Mouse (Mus musculus): ENCODE measurements around the gene Prkaca.
A peak's percentile ranks its signal among the peaks of the same experiment; 100 is the strongest.

The Prkaca gene

DNA sequence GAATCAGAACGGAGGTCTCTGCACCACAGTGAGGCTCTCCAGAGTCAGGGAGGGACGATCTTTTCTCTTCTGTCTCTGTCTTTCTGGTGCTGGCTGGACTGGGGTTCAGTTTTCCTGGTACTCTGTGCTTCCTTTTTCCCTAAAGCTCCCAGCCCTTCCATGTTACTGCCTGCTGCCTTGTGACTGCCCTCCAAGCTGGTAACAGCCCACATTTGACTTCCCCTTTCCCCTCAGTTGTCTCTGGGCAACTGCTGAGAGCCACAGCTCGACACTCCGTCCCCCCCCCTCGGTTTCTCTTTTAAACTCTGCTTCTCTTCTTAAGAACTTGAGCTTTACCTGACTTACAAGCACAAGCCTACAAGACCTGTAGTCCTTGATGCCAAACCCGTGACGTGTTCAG is 16.4 kb downstream of the Prkaca start:
- H3K27me3 ChIP-seq (ENCODE audit: control insufficient read depth, insufficient read depth, low read length, poor library complexity, severe bottlenecking), result no peaks in the 10 kb centered on the region
- DNase-seq (ENCODE audit: low read depth, low spot score), result peak; percentile 21
- peaks cover 12% of the 10 kb centered on the region; the same call in 1 of the 2 replicates for H3K36me3 ChIP-seq (ENCODE audit: control insufficient read depth, insufficient read depth, low read length, poor library complexity, severe bottlenecking)

DNA sequence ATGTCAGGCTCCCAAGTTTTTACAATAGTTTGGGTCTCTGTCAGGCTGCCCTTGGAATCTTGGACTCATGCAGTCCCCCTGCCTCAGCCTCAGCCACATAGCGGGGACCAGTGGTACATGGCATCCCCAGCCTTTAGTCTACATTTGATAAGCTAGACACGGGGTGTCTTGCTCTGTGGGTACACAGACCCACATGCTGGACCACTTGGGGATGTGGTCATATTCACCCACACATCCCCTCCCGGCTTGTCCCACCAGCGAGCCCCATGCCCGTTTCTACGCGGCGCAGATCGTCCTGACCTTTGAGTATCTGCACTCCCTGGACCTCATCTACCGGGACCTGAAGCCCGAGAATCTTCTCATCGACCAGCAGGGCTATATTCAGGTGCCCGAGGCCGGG is 17.4 kb downstream of the Prkaca start:
- no peak for DNase-seq (ENCODE audit: low read depth, low spot score)
- H3K36me3 ChIP-seq (ENCODE audit: control insufficient read depth, insufficient read depth, low read length, poor library complexity, severe bottlenecking), result peaks cover 10% of the 10 kb centered on the region; the same call in 1 of the 2 replicates
- H3K27me3 ChIP-seq (ENCODE audit: control insufficient read depth, insufficient read depth, low read length, poor library complexity, severe bottlenecking), result no peaks in the 10 kb centered on the region

DNA sequence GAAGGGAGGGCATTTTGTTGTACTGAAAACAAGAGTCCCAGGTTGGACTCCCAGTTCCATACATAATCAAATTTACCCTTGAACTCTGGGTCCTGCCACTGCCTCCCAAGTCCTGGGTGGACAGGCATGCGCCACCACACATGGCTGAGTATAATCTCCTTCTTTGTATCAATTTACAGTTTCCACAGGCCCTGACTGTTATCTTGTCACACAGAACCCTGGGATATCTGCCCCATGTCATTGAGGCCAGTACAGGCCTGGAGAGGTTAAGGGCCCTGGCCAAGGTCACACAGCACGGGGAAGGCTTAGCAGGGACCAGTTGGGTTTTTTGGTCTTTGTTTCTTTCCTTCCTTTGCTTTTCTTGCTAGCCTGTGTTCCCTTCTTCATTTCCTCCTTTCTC is 19.7 kb downstream of the Prkaca start:
- H3K27me3 ChIP-seq (ENCODE audit: control insufficient read depth, insufficient read depth, low read length, poor library complexity, severe bottlenecking), result no peaks in the 10 kb centered on the region
- H3K36me3 ChIP-seq (ENCODE audit: control insufficient read depth, insufficient read depth, low read length, poor library complexity, severe bottlenecking), result peaks cover 4% of the 10 kb centered on the region; the same call in 1 of the 2 replicates
- no peak for DNase-seq (ENCODE audit: low read depth, low spot score)

DNA sequence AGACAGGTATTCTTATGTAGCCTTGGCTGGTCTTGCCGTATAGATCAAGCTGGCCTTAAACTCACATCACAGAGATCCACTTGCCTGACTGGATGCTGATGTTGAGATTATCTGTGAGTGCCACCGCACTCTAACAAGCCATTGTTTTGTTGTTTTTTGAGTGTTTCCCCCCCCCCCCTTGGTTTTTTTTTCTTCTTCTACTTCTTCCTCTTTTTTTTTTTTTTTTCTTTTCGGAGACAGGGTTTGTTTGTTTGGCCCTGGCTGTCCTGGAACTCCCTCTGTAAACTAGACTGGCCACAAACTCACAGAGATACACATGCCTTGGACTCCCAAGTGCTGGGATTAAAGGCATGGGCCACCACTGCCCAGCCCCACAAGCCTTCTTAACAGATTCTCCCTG is 21.2 kb downstream of the Prkaca start:
- Histone ChIP-seq H3K27me3 (ENCODE audit: control insufficient read depth, insufficient read depth, low read length, poor library complexity, severe bottlenecking) (no peaks in the 10 kb centered on the region), H3K36me3 (ENCODE audit: control insufficient read depth, insufficient read depth, low read length, poor library complexity, severe bottlenecking) (no peaks in the 10 kb centered on the region; the same call in 1 of the 2 replicates)
- DNase-seq (ENCODE audit: low read depth, low spot score), result peak; percentile 17

DNA sequence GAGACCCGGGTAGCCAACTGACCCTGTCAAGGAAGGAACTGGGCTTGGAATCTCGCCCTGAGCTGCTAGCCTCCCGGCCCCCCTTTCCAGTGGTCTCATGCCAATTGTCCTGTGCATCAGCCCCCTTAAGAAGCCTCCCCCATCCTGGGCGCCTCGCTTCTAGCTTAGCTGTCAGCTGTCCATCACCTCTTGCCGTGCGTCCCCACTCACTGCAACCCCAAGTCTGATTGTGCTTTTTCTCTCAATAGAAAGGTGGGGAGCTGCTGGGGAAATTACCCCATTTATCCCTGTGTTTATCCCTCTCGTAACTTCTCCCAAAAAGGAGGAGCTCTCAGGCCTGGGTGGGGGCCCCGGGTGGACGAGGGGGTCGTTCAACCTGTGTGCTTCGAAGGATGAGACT is 23.2 kb downstream of the Prkaca start:
- DNase-seq (ENCODE audit: low read depth, low spot score), result no peak
- no peaks in the 10 kb centered on the region; the same call in none of the 2 replicates for H3K36me3 ChIP-seq (ENCODE audit: control insufficient read depth, insufficient read depth, low read length, poor library complexity, severe bottlenecking)
- H3K27me3 ChIP-seq (ENCODE audit: control insufficient read depth, insufficient read depth, low read length, poor library complexity, severe bottlenecking), result no peaks in the 10 kb centered on the region

DNA sequence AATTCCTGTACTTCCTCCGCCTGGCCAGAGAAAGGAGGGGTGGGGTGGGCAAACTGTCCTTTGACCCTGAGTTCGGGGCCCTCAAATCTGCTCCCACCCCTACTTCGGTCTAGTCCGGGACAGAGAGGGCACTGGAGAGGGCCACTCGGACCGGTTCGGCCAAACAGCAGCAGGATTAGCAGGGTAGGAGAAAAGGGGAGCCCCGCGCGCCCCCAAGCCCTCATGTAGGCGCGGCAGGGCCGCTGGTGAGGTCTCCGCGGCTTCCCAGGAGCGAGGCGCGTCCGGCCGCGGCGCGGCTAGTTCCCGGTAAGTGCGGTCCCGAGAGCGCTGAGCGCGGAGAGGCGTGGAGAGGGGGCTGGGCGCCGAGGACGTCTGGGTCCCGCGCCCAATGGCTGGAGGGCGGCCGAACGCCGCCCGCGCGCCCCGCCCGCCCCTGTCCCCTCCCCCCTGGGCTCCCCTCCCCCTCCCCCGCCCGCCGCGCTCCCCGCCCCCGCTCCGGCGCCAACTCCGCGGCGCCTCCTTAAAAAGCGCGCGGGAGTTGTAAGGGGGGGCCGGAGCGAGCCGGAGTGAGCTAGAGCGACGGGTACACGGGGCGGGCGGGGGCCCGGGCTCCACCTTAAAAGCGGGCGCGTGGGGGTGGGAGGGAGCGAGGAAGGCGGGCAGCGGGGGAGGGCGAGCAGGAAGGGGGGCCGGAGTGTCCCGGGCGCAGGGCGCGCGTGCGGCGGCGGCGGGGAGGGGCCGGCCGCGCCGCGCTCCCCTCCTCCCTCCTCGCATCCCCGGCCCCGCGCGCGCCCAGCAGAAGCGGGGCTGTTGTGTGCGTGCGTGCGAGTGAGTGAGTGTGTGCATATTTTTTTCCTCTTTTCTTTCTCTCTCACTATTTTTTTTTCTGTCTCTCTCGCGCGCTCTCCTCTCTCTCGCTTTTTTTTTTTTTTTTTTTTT is 24.0 kb downstream of the Prkaca start:
- peak; percentile 84 for DNase-seq (ENCODE audit: low read depth, low spot score)
- H3K27me3 ChIP-seq (ENCODE audit: control insufficient read depth, insufficient read depth, low read length, poor library complexity, severe bottlenecking), result no peaks in the 10 kb centered on the region
- H3K36me3 ChIP-seq (ENCODE audit: control insufficient read depth, insufficient read depth, low read length, poor library complexity, severe bottlenecking), result no peaks in the 10 kb centered on the region; the same call in 1 of the 2 replicates

DNA sequence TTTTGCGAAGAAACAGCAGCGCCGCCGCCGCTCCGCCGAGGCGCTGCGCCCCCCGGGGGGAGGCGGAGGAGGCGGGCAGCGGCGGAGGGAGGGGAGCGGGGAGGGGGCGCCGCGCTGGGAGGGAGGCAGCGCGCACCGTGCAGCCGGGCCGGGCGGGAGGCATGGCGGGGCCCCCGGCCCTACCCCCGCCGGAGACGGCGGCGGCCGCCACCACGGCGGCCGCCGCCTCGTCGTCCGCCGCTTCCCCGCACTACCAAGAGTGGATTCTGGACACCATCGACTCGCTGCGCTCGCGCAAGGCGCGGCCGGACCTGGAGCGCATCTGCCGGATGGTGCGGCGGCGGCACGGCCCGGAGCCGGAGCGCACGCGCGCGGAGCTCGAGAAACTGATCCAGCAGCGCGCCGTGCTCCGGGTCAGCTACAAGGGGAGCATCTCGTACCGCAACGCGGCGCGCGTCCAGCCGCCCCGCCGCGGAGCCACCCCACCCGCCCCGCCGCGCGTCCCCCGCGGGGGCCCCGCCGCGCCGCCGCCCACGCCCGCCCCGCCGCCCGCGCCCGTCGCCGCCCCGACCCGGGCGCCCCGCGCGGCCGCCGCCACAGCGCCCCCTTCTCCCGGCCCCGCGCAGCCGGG is 24.8 kb downstream of the Prkaca start, which contains the start of gene Samd1:
Samd1 (plus strand) TSS at position 162 of the 631 bp plus-strand sequence.
- no peaks in the 10 kb centered on the region for H3K27me3 ChIP-seq (ENCODE audit: control insufficient read depth, insufficient read depth, low read length, poor library complexity, severe bottlenecking)
- H3K36me3 ChIP-seq (ENCODE audit: control insufficient read depth, insufficient read depth, low read length, poor library complexity, severe bottlenecking), result no peaks in the 10 kb centered on the region; the same call in 1 of the 2 replicates
- peak; percentile 58 for DNase-seq (ENCODE audit: low read depth, low spot score)

DNA sequence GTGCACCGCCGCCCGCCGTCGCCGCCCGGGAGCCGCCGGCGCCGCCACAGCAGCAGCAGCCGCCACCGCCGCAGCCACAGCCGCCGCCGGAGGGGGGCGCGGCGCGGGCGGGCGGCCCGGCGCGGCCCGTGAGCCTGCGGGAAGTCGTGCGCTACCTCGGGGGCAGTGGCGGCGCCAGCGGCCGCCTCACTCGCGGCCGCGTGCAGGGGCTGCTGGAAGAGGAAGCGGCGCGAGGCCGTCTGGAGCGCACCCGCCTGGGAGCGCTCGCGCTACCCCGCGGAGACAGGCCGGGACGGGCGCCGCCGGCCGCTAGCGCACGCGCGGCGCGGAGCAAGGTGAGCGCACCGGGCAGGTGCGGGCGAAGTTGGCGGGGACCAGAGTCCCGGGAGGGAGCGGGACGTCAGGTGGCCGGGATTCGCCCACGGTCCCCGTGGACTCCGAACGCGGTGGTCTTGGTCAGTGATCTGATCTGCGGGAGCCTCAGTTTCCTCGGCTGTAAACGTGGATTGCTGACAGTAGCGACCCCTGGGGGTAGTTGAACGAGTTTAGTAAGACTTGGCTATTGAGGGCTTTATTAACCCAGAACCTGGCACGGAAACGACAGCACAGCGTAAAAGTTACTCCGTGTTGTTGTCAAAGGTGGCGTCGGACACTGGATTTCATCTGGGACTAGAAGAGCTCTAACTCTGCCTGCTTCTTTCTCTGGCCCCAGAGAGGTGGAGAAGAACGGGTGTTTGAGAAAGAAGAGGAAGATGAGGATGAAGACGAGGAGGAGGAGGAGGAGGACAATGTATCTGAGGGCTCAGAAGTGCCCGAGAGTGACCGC is 25.7 kb downstream of the Prkaca start:
- no peaks in the 10 kb centered on the region for H3K27me3 ChIP-seq (ENCODE audit: control insufficient read depth, insufficient read depth, low read length, poor library complexity, severe bottlenecking)
- H3K36me3 ChIP-seq (ENCODE audit: control insufficient read depth, insufficient read depth, low read length, poor library complexity, severe bottlenecking), result no peaks in the 10 kb centered on the region; the same call in 1 of the 2 replicates
- DNase-seq (ENCODE audit: low read depth, low spot score), result peak; percentile 81

DNA sequence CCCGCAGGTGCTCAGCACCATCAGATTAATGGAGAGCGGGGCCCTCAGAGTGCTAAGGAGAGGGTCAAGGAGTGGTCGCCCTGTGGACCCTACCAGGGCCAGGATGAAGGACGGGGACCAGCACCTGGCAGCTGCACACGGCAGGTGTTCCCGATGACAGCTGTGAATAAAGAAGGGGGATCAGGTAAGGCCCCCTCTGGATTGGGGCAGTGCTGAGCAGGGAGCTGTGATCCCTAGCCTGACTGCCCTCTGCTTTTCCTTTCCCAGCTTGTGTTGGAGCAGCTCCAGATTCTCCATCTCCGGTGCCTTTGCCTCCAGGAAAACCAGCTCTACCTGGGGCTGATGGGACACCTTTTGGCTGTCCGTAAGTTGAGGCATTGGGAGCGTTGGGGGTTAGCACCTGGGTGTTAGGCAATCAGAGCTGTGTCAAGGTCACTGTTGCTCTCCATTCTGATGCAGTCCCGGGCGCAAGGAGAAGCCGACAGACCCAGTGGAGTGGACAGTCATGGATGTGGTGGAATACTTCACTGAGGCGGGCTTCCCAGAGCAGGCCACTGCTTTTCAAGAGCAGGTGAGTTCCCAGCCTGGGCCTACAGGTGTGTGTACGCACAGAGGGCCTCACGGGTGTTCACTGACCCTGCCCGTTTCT is 26.4 kb downstream of the Prkaca start:
- no peaks in the 10 kb centered on the region; the same call in 1 of the 2 replicates for H3K36me3 ChIP-seq (ENCODE audit: control insufficient read depth, insufficient read depth, low read length, poor library complexity, severe bottlenecking)
- no peak for DNase-seq (ENCODE audit: low read depth, low spot score)
- no peaks in the 10 kb centered on the region for H3K27me3 ChIP-seq (ENCODE audit: control insufficient read depth, insufficient read depth, low read length, poor library complexity, severe bottlenecking)

DNA sequence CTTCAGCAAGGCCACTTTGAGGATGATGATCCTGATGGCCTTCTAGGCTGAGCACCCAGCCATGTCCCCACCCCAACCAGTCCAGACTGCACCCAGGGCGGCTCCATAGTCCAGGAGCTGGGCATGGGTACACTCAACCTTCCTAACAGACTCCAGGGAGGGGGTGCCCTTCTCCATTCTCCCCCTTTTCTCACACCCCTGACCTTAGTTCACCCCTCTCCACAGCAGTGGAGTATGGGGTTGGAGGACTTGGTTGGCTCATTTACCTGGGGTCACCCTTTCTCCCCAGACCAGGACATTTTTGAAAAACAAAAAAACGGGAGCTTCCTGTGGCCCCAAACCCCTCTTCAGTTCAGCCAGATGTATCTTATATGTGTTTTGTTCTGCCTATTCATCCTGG is 27.0 kb downstream of the Prkaca start:
- no peak for DNase-seq (ENCODE audit: low read depth, low spot score)
- Histone ChIP-seq H3K36me3 (ENCODE audit: control insufficient read depth, insufficient read depth, low read length, poor library complexity, severe bottlenecking) (no peaks in the 10 kb centered on the region; the same call in 1 of the 2 replicates), H3K27me3 (ENCODE audit: control insufficient read depth, insufficient read depth, low read length, poor library complexity, severe bottlenecking) (no peaks in the 10 kb centered on the region)

DNA sequence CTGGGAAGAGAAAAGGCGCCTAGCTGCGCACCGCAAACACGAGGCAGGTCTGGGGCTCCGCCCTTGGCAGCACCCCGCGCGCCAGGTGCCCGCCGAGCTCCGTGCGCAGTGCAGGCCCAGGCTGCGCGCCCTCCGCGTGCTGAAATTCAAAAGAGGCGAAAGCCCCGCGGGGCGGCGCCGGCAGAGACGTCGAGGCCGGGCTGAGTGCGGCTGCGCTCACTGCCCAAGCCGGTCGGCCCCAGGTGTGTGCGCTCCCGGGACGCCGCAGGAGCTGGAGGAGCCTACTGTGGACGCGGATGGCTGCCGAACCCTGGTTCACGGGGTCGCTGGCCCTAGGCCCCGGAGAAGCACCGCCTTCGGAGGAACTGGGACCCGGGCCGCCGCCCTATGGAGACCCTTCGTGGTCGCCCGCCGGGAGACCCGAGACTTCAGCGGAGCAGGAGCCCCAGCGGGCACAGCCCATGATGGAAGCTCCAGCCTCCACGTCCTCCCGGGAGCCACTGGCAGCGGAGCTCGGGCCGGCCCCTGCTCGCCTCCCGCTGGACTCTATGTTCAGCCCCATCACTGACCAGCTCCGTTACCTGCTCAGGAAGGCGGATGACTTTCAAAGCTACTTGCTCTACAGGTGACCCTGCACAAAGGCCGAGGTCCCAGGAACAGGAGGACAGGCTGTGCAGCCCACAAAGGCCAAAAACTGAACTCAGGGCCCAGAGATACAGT is 28.6 kb downstream of the Prkaca start, which contains the start of gene 1700067K01Rik:
1700067K01Rik (plus strand) TSS at position 222 of the 720 bp plus-strand sequence.
- Histone ChIP-seq H3K27me3 (ENCODE audit: control insufficient read depth, insufficient read depth, low read length, poor library complexity, severe bottlenecking) (no peaks in the 10 kb centered on the region), H3K36me3 (ENCODE audit: control insufficient read depth, insufficient read depth, low read length, poor library complexity, severe bottlenecking) (no peaks in the 10 kb centered on the region; the same call in 1 of the 2 replicates)
- DNase-seq (ENCODE audit: low read depth, low spot score), result no peak

DNA sequence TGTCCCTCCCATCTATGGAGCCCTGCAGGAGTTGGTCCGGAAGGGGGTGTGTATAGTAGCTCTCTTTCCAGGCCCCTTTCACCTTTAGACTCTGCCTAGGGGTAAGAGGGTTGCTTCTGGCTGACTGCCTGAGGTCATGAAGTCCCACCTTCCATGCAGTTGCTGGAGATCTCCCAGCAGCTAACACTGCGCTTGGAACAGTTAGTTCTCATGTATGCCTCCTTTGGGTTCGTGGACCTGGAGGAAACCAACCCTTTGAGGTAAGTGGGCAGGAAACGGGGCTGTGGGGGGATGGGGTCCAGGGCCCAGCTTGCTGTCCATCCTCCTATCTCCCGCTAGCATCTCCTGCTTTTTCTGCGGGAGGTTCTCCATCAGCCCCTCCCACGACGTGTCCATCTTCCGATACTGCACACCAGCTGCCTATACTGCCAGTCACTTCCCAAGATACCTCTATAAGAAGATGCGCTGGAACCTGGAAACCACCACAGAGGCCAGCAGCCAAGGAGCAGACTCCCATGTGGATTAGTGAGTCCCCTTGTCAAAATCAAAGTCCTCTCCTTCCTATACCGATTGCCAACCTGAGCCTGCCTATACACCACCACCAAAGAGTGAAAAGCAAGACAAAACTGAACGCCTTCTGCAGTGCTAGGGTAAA is 30.3 kb downstream of the Prkaca start:
- DNase-seq (ENCODE audit: low read depth, low spot score), result no peak
- Histone ChIP-seq H3K36me3 (ENCODE audit: control insufficient read depth, insufficient read depth, low read length, poor library complexity, severe bottlenecking) (no peaks in the 10 kb centered on the region; the same call in 1 of the 2 replicates), H3K27me3 (ENCODE audit: control insufficient read depth, insufficient read depth, low read length, poor library complexity, severe bottlenecking) (no peaks in the 10 kb centered on the region)

DNA sequence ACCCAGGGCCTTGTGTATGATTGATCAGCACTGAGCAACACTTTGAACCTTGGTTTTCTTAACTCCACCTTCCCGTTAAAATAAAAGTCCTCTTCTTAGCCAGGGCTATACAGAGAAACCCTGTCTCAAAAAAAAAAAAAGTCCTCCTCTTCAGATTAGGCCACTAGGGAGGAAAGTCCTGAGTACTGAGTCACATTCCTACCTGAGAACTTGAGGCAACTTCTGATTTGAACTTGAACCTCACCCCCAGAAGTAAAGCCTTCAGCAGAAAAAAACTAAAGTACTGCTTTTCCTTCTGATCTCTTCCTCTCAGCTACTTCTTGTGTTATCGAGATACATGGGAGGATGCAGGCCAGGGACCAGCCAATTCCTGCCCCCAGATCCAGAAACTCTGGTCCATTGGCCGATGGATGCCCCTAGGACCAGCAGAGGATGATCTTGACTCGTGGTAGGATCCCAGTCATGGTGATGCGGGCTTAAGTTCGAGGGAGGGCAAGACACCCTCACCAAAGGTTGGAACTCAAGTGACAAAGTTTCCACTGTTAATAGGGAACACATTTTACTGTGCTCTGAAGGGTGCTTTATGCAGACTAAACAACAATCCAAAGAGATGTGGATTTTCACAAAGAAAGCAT is 30.9 kb downstream of the Prkaca start:
- no peaks in the 10 kb centered on the region for H3K27me3 ChIP-seq (ENCODE audit: control insufficient read depth, insufficient read depth, low read length, poor library complexity, severe bottlenecking)
- H3K36me3 ChIP-seq (ENCODE audit: control insufficient read depth, insufficient read depth, low read length, poor library complexity, severe bottlenecking), result no peaks in the 10 kb centered on the region; the same call in 1 of the 2 replicates
- no peak for DNase-seq (ENCODE audit: low read depth, low spot score)
